Mouse (Mus musculus): Measurements from ENCODE around the gene Ufsp1. TPM values are rescaled to one million over a fixed set of nuclear protein-coding genes. Genes with fewer than 3 reads are reported as not detected.

The Ufsp1 gene
- polyA plus RNA-seq (2014; fragmentation: Illumina TruSeq; extraction: RNeasy Lipid Tissue Mini Kit (QIAGEN cat#74804); ENCODE audit: insufficient read depth, low read depth, low replicate concordance), result 5.1 TPM

DNA sequence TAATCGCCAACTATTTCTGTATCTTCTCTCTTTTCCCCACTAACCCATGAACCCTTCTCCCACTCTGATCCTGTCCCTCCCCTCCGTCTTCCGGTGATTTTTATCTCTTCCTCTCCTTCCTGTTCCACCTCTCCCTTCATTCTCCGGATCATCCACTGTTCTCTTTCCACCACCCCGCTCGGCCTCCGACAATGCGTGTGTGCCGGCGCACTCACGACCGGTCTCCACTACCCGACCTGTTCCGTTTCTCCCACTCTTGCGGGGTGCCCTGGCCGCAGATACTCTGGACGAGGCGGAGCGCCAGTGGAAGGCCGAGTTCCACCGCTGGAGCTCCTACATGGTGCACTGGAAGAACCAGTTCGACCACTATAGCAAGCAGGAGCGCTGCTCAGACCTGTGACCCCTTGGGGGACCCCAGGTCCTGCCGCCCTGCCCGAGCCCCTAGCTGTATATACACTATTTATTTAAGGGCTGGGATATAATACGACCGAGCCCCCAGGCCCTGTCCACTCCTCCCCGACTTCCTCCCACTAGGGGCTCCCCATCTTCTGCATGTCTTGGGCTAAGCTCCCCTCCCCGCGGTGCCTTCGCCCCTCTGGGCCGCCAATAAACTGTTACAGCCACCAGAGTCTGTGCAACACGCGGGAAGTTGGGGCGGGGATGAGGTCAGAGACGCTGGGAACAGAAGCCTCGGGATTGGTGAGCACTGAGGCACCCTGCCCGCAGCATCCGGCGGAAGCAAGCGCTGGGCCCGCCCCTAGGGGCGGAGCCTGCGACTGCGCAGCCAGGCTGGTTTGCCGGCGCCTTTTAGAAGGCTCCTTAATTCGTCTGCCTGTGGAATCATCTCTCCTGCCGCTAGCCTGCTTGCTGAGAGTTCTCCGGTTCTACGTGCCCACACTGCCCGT lies at the start of gene Ufsp1:
Gene Ufsp1, plus strand, starts transcription at position 791 of the 905 bp plus-strand sequence.

DNA sequence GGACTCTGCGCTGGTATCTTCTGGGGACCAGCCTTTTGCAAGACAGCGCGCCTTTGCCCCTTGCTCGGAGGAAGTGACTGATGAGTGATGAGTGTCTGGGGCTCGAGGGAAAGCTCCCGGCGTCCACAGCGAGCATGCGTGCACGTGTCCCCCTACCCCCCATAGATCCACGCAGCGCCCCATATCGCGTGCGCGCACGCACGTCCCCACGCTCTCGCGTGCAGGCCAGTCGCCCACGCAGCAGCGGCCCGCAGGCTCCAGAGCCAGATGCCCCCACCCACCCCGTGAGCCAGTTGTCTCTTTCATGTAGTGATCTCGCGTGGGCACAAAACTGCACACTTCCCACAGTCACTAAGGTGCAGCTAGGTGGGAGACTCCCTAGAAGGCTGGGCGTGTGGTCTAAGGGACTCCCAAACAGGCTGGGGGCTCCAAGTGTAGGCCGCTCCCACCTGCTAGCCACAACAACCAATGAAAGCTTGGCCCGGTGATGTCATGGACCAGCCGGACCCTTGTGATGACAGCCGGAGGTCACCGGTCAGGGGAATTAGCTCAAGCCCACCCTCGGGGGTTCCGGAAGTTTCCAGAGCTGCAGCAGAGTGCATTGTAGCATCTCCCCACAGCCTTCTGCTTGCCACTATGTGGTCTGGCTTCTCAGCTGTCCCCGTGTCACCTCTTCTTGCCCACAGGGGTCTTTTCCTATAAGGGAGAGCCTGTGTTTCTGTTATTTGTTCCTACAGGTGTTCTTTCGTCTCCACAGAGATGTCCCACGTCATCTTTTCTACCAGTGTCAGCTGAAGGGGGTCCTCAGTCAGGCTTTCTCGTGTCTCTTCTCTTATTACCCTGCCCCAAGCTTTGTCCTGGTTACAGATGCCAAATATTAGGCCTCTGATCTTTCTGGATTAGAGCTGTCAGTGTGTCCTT lies 7.1 kb upstream of the Ufsp1 start, which contains the start of gene Ache:
Gene Ache, plus strand, starts transcription at position 488 of the 921 bp plus-strand sequence.

DNA sequence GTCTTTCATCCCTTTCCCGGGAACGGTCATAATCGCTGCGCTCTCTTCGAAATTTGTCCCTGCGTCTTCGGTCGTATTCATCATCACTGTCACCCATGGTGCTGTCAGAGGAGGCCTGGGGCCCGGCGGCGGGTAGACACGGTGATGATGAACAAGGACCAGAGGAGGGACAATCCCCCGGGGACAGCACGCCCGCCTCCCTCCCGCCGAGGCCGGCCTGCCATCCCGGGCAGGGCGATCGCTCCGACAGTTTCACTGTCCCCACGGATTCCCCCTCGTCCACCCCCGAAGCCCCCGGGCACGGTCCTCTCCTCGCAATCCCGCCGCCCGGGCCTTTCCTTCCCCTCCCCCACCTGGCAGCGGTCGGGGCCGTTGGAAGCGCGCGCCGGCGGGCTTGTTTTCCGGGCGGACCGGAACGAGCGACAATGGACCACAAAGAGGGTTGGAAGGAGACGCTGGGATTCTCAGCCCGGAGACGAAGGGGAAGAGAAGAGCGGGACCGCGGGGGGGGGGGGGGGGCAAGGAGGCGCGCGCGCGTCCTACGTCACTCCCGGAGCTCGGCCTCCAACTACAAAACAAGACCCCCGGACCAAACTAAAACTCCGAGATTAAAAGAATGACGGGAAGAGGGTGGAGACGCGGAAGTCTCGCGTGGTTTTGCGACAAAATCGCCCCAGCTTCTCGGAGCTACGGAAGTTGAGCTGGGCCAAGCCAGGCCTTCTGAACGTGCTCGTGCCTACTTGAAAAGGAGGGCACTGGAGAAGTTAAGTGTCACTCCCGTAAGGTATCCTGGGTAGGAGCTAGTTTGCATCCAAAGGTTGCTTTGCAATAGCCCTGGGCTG lies 12.9 kb downstream of the Ufsp1 start, which contains the start of gene Srrt:
Gene Srrt, minus strand, starts transcription at position 604 of the 842 bp plus-strand sequence.

DNA sequence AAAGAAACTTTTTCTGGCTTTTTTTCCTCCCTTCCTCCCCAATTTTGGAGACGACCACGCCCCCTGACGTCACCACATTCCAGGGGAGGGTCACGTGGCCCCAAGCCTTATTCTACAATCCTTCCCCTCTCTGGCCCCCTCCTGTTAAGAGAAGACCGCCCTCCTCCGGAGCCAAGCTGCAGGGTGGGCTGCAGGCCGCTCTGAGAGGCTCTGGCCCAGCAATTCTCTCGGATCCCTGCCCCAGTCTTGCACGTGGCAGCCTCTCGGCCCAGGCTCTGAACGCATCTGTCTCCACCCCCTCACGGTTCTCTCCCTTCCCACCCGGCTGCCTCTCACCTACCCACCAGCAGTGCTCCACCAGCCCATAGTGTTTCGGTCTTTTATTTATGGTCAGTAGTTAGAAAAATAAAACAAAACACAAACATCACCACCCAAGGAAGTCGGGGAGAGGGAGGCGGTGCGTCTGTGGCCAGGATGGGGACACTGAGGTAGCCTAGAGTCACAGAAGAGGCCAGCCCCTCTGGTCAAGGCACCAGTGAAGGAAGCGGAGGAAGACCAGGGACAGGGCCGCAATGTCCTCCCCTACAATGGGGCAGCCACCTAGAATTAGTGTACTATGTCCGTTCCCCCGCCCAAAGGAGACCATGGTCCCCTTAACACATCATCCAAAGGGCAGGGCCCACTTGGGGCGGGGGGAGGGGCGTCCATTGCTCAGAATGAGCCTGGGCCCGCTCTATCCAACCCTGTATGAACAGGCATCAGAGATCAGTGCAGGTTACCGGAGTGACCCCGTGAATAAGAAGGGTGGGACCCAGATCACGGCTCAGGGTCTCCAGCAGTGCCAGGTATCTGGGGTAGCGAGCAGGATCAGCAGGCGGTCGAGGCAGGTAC lies 20.0 kb downstream of the Ufsp1 start, which contains the start of gene Trip6:
Gene Trip6, minus strand, starts transcription at position 212 of the 891 bp plus-strand sequence.

GRCm38 (mm10) chr5:137333512-137334174 lies 39.2 kb downstream of the Ufsp1 start, which contains the start of gene Slc12a9:
Gene Slc12a9, minus strand, starts transcription at chr5:137333597.

Other genes with a start within 250 kb of the Ufsp1 start
- 70.5 TPM for gene Ap1s1, start 248.5 kb upstream of the Ufsp1 start, polyA plus RNA-seq (2014; fragmentation: Illumina TruSeq; extraction: RNeasy Lipid Tissue Mini Kit (QIAGEN cat#74804); ENCODE audit: insufficient read depth, low read depth, low replicate concordance)
- gene Serpine1, start 222.4 kb upstream of the Ufsp1 start, polyA plus RNA-seq (2014; fragmentation: Illumina TruSeq; extraction: RNeasy Lipid Tissue Mini Kit (QIAGEN cat#74804); ENCODE audit: insufficient read depth, low read depth, low replicate concordance), result 9.8 TPM
- 10.5 TPM for gene Trim56, start 178.4 kb upstream of the Ufsp1 start, polyA plus RNA-seq (2014; fragmentation: Illumina TruSeq; extraction: RNeasy Lipid Tissue Mini Kit (QIAGEN cat#74804); ENCODE audit: insufficient read depth, low read depth, low replicate concordance)
- gene Muc3, start 145.3 kb upstream of the Ufsp1 start, polyA plus RNA-seq (2014; fragmentation: Illumina TruSeq; extraction: RNeasy Lipid Tissue Mini Kit (QIAGEN cat#74804); ENCODE audit: insufficient read depth, low read depth, low replicate concordance), result not detected
- 0.12 TPM for gene Muc3a, start 82.2 kb upstream of the Ufsp1 start, polyA plus RNA-seq (2014; fragmentation: Illumina TruSeq; extraction: RNeasy Lipid Tissue Mini Kit (QIAGEN cat#74804); ENCODE audit: insufficient read depth, low read depth, low replicate concordance)
- gene Ache, start 7.1 kb upstream of the Ufsp1 start, polyA plus RNA-seq (2014; fragmentation: Illumina TruSeq; extraction: RNeasy Lipid Tissue Mini Kit (QIAGEN cat#74804); ENCODE audit: insufficient read depth, low read depth, low replicate concordance), result 0.51 TPM
- gene Srrt, start 13.0 kb downstream of the Ufsp1 start, polyA plus RNA-seq (2014; fragmentation: Illumina TruSeq; extraction: RNeasy Lipid Tissue Mini Kit (QIAGEN cat#74804); ENCODE audit: insufficient read depth, low read depth, low replicate concordance), result 63.0 TPM
- gene Trip6, start 19.8 kb downstream of the Ufsp1 start, polyA plus RNA-seq (2014; fragmentation: Illumina TruSeq; extraction: RNeasy Lipid Tissue Mini Kit (QIAGEN cat#74804); ENCODE audit: insufficient read depth, low read depth, low replicate concordance), result 20.4 TPM
- 6.6 TPM for gene Slc12a9, start 39.0 kb downstream of the Ufsp1 start, polyA plus RNA-seq (2014; fragmentation: Illumina TruSeq; extraction: RNeasy Lipid Tissue Mini Kit (QIAGEN cat#74804); ENCODE audit: insufficient read depth, low read depth, low replicate concordance)
- 37.0 TPM for gene Ephb4, start 55.5 kb downstream of the Ufsp1 start, polyA plus RNA-seq (2014; fragmentation: Illumina TruSeq; extraction: RNeasy Lipid Tissue Mini Kit (QIAGEN cat#74804); ENCODE audit: insufficient read depth, low read depth, low replicate concordance)
- gene Zan, start 182.4 kb downstream of the Ufsp1 start, polyA plus RNA-seq (2014; fragmentation: Illumina TruSeq; extraction: RNeasy Lipid Tissue Mini Kit (QIAGEN cat#74804); ENCODE audit: insufficient read depth, low read depth, low replicate concordance), result 0.04 TPM
- 19.3 TPM for gene Pop7, start 207.9 kb downstream of the Ufsp1 start, polyA plus RNA-seq (2014; fragmentation: Illumina TruSeq; extraction: RNeasy Lipid Tissue Mini Kit (QIAGEN cat#74804); ENCODE audit: insufficient read depth, low read depth, low replicate concordance)
- 8.9 TPM for gene Gigyf1, start 223.9 kb downstream of the Ufsp1 start, polyA plus RNA-seq (2014; fragmentation: Illumina TruSeq; extraction: RNeasy Lipid Tissue Mini Kit (QIAGEN cat#74804); ENCODE audit: insufficient read depth, low read depth, low replicate concordance)
- gene Epo, start 238.6 kb downstream of the Ufsp1 start, polyA plus RNA-seq (2014; fragmentation: Illumina TruSeq; extraction: RNeasy Lipid Tissue Mini Kit (QIAGEN cat#74804); ENCODE audit: insufficient read depth, low read depth, low replicate concordance), result not detected
- 420 TPM for gene Gnb2, start 238.9 kb downstream of the Ufsp1 start, polyA plus RNA-seq (2014; fragmentation: Illumina TruSeq; extraction: RNeasy Lipid Tissue Mini Kit (QIAGEN cat#74804); ENCODE audit: insufficient read depth, low read depth, low replicate concordance)

Data from lung, adult 10 weeks (tissue).